Mouse (Mus musculus) lung, adult 18-20 months (tissue): Measurements from ENCODE around the gene Plekho1.

Experiments used
- DNase-seq, 2 experiments: peaks; one replicate each; pipeline ENCODE4 v3.0.0; 2022; ENCODE audit warnings: mixed read lengths in 2 of 2

Plekho1 gene

DNA sequence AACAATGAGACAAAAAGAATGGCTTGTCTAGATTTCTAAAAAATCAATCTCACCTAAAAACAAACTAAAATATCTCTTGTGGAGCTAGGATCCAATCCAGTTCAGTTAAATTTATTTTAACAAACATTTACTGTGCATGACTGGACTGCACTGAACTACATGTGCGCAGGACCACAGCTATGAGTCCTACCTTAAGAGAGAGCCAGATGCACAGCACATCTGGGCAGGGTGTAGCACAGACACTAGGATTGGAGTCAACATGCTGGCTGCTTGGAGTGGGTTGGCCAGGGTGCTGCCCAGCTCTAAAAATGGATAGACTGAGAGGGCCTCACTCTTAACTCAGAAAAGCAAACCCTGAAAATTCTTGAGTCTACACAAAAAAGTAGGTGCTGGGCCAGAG is 5.8 kb upstream of the Plekho1 start:
- no peak for DNase-seq

DNA sequence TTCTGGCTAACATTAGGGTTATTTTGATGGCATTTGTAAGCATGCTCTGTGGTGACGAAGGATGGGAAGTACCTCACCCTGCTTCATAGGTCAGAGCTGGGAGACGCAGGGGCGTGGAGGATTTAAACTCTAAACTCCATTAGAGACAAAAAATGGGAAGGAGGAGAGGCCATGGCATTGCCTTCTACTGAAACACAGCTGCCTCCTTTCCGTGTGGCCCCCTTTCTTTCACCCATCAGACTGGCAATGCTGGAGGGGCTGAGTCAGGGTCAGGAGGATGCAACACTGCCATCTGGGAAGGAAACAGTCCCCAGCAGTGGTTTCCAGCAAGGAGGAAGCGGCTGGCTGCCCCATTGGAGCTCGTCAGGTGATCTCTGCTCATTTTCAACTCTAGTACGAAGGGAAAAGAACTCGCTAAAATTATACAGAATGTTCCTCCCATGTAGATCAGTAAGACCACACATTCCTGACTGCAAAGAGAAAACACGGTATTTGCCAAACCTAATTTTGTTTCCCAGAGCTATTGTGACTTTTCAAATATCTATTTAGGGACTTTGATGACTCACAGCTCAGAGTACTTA is 5.2 kb upstream of the Plekho1 start:
- no peak for DNase-seq

DNA sequence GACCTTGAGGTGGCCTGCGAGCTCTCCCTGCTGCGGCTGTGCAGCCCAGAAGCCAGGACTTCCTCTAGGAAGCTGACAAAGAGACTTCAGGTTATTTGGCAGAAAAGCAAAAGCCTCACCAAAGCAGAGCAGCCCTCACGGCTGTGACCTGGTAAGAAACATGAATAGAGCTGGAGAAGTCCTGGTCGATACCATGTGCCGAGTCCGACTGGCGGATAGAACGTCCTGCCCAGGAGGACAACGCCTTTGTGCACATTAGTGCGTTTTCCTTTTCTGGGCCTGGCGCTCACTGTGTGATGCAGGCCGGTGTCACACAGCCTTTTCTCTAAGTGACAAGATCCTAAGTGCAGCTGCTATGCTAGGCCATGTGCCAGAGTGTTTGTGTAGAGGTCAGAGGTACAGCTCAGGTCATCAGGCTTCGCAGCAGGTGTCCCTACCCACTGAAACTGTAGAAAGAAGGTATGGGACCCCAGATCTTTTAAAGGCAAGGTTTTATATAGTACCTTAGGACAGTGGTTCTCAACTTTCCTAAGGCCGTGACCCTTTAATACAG is 4.4 kb upstream of the Plekho1 start:
- DNase-seq, result no peak

DNA sequence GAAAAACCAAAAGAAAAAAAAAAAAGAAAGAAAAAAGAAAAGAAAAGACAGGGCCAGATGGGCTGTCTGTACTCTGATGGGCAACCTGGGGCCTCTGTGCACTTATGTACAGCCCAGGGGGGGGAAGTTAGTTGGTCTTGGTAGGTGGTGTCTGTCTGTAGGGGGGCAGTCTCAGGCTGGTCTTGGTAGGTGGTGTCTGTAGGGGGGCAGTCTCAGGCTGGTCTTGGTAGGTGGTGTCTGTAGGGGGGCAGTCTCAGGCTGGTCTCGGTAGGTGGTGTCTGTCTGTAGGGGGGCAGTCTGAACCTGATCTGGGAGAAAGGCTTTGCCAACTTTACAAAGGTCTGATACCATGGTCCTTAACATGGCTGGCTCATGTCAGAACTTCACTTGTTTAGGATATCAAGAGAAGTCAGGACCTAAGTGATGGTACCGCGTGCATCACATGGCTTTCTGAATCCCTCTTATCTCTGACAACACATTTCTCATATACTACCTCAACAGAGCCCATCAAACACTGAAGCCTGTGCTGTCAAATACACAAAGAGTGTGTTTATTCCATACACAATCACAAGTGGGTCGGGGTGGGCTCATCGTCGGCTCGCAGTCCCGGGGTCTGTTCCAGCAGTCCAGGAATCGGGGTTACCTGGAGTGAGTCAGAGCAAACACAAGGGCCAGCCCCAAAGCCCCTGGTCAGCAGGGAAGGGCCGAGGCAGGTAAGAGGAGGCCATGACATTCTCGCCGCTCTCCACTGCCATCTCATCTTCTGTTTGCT is 3.7 kb upstream of the Plekho1 start:
- no peak for DNase-seq

DNA sequence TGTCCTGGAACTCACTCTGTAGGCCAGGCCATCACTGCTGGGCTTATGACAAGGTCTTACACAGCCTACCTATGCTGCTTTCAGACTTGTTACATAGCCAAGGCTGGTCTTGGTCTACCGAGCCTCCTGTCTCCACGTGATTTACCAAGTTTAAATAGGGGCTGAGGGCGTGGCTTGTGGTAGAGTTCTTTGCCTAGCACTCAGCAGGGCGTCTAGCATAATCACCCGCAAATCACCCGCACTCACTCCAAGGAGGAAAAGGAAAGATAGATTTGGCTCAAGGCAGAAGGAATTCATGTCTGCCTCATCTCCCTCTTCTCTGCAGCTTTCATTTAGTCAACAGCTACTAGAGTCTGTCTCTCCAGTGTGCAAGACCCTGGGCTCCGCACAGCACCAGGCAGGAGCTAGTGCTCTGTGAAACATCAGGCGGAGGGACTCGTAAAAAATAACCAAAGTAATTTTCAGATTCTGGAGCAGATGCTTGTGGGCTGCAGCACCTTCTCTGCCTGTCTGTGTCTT is 1.5 kb upstream of the Plekho1 start:
- DNase-seq, result no peak

DNA sequence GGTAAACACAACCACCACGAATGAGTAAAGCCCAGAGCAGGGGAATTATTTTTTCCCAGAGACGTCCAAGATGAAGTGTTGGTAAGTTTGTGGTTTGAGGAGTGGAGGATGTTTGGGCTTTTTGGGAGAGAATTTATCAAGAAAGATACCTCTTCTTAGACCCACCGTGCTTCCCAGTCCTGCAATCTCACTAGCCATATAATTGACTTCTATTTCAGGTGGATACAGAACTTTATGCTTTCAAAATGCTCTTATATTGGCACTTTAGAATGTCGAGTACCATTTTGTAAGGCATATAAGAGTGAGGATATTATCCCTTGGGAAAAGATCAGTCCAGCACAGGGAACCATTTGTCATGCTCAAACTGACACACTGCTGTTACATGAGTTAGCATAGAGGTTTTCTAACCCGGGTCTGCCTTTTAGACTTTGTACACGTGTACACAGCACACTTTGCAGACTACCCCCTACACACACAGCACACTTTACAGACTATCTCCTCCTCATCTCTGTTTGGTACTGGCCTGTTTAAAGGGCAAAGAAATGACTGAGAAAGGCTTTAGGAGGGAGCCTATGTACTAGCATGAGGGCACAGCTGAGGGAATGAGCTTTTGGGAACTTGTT is 761 bp upstream of the Plekho1 start:
- DNase-seq, result no peak

DNA sequence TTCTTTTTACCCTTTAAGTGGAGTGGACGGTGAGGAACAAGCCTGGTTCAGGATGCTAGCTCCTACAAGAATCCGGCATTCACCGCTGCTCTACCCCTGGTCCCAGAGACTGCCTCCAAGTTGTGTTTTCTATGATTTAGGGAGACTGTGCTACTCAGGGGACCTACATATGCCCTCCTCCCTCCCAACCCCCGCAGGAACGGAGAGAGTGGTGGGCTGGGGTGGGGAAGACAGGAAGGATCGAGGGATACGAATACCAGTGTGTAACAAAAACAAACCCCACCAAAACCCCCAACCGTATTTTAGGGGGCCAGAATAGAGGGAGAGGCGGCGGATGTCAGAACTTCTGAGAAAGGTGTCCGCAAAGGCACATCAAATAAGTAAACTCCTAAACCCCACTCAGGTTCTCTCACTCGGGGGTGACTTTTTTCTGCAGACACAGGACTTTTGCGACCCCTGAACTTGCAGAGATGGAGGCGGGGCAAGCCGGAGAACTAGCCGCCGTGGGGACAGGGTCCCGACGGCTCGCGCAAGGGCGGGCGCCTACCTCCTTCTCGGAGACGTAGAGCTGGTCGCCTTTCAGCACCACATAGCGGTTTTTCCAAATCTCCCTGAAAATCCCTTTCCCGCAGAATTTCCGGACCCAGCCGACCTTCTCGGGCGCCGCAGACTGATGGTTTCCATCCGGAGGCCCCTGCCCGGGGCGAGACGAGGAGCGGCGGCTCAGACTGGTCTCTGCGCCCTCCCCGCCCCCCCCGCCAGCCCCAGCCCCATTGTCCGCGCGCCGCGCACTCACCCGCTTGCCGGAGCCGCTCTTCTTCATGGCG is 613 bp downstream of the Plekho1 start:
- DNase-seq, result no peak

DNA sequence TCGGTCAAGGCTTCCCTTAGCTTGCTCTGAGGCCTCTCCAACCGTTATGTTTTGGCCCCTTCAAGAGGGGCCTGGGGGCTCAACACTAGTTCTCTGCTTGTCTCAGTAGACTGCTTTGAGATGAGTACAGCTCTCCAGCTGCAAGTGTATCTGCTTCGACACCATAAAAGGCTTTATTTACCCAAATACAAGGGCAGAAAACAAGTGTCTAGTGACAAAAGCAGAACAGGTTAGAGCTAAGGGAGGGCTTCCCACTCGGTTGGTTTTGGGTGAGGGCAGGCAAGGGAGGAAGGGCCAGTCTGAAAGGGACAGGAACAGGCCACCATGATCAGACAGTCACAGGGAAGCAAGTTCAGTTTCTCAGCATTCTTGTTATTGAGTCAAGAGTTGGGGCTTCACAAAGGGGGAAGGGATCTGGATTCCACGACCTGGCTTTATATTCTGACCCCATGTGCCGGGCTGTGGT is 1.4 kb downstream of the Plekho1 start:
- DNase-seq, result no peak

DNA sequence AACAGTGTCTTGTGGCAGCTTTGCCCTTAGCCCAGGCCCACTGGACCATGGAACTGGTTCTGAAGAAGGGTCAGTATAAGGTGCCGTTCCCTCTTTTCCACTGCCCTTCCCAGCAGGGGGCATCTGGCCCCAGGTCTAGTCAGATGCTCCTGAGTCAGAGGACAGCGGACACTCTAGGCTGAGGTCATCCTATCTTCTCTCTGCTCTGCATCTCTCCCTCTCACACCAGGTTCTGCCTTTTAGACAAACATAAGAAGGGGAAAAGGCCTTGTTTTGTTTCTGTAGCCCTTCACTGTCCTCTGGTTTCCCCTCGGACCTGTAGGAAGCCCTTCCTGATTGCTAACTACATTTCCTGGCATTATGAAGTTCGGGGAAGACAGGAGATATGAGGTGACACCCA is 1.9 kb downstream of the Plekho1 start:
- DNase-seq, result no peak

DNA sequence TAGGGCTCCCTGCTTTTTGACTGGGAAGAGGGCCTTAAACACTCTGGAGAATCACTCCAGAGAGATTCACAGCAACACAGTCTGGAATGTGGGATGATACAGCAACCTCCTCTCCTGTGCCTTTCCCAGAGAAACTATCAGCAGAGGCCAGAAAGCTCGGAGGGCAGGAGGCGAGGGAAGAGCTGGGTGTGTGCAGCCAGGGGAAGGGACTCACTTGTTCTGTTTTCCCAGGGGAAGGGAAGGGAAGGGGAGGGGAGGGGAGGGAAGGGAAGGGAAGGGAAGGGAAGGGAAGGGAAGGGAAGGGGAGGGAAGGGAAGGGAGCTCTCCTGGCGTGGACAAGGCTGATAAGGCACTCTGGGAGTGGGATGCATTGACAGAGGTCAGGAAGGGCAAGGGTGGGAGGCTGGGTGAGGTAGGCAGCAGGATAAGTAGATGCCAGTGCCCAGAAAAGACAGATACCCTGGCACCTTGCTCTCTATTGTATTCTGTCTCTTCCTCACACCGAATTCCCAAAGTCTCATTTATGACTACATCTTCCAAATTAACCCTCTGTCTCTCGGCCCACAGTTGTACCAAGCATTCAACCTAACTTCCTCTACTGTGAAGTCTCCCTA is 2.7 kb downstream of the Plekho1 start:
- no peak for DNase-seq

DNA sequence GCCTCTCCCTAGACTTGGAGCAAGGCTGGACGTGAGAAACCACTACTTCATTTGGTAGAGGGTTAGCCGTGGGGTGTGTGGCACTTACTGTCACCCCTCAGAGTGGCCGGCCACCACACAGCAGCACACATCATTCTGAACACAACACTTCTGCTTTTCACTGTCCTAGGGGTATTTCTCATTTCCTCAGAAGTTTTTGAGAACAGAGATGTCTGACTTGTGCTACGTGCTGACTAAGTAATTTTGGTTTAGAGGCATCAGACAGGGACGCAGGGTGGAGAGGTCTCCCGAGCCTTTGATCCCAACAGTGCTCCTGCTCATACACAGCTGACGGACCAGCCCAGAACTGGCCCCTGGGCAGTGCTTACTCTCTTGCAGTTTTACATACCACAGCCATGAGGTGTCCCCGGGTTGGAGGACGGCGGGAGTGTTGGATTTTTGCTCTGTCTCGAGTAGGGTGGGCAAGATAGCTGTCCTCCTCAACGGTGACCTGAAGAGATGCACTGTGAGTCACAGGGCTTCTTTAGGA is 5.3 kb downstream of the Plekho1 start:
- no peak for DNase-seq

DNA sequence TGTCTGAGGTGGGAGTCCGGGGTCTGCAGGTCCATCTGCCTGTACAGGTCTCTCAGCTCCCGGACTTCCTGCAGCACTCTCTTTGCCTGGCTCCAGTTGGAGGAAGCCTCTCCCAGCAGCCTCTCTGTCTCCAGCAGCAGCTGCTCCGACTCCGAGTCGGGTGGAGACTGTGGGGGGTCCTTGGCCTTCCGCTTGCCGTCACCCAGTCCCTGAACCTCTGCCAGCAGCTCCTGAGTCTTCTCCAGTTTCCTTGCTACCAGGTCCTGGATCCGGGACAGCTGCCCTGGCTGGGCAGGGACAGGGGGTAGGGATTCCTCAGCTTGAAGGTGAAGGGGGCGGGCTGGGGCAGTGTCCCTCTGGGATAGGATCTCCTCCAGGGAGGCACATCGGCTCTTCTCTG is 6.8 kb downstream of the Plekho1 start:
- no peak for DNase-seq

DNA sequence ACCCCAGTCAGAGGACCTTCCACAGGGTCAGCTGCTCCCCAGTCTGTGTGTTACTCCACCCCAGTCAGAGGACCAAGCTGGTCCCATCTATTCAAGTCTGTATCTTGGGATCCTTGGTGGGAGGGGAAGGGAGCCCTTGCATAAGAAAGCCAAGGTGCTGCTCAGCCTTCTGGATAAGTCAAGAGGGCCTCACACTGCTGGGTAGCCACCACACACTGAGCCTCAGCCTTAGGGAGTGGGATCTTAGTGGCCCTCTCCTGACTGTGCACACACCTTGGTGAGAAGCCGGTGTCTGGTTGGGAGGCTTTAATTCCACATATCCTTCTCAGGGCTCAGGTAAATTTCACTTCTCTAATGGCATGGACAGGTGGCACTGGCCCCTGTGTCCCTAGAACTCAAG is 7.7 kb downstream of the Plekho1 start:
- DNase-seq, result no peak

DNA sequence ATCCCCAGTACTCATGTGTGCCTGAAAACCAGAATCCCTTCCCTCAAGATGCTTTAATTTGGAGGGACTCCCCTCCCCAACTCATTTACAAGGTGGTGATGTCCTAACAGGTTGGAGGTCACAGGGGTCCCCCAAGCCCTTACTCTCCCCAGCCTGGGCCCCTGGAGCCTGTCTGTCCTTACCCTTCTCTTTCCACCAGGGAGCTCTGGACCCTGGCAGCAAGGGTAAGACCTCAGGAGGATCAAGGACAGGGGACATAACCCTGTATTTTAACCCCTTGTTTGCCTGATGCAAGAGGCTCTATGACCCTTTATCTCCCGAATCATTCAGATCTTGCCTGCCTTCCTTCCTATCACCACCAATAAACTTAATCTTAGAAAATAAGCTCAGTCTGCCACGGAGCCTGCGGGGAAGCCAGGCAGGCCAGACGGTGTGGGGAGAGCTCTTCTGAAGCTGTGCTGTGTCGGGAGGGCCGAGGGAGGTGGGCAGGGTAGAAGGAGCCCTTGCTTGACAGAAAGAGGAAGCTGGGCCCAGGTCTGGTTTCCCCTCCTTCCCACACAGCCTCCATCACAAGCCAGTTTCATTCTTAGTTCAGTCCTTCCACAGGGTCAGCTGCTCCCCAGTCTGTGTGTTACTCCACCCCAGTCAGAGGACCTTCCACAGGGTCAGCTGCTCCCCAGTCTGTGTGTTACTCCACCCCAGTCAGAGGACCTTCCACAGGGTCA is 8.3 kb downstream of the Plekho1 start:
- no peak for DNase-seq

DNA sequence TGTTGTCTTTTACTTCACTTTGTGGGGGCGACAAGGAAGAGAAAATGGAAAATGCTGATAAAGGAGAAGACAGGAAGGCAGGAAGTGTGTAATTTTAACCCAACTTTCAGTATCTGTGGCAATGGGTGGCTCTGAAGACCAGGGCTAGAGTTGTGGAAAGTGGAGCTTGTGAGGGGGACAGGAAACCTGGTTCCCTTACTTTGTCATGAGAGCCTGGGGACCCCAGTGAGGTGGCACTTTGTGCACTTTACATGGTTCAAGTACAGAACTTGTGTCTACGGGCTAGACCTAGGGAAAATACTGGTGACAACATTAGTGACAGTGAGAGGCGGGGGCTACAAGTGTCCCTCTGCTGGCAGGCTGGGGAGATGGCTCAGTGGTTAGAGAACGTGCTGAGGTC is 8.8 kb downstream of the Plekho1 start:
- no peak for DNase-seq

DNA sequence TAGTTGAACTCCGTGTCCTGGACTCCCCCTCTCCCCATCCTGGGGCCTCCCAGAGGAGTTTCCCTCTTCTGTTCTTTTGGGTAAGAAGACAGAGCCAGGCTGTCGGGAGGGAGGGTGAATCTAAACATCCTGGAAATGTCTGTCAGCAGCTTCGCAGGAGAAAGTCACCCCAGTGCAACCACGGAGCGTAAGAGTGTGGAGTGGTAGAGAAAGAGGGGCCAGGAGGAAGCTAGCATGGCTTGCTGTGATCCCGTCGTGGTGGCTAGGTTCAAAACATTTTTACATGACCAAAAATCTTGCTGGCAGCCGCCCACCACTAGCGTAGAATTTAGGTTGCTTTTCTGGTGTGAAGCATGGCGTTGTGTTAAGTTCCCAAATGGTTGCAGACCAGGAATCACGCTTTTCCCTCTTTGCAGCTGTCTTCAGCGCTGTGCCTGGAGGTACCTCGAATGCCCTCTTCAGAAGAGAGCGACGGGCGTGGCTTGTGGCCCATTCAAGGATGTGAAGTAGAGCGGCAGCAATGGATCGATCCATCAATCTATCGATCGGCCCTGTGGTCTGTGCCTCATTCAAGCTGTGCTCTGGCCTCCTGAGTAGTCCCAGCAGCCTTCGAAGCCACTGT is 9.7 kb downstream of the Plekho1 start:
- DNase-seq, result no peak

DNA sequence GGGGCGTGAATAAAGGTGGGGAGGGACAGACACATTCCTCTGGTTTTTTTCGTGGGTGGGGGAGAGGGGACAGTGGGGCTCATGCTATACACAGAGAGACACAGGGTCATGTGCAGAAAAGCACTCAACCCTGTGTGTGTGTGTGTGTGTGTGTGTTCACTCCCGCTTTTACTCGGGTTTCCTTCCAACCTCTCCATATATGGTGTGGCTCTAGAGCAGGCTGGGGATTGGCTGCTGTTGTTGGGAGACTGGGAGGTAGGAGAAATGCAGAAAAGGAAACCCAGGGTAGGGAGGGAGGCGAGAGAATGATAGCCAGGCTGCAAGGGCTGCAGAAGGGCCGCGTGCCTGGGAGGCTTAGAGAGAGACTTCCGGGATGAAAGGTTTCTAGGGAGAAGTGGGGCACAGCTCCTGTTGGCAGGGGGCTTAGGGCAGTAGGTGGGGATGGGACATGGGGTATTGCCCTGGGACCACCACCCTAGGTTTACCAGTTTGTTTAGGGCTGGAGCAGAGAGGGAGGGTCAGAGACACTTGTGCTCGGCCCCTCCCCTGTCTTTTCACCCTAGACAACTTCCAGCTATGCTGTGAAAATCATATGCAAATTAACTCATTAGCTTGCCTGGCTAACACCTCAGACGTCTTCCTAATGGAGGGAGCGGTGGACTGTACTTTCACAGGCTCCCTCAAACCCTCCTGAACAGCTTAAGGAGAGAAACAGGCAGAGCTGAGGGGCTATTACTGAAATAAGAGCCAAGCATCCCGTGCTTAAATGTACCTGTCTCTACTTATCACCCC is 10.4 kb downstream of the Plekho1 start:
- DNase-seq, result no peak

DNA sequence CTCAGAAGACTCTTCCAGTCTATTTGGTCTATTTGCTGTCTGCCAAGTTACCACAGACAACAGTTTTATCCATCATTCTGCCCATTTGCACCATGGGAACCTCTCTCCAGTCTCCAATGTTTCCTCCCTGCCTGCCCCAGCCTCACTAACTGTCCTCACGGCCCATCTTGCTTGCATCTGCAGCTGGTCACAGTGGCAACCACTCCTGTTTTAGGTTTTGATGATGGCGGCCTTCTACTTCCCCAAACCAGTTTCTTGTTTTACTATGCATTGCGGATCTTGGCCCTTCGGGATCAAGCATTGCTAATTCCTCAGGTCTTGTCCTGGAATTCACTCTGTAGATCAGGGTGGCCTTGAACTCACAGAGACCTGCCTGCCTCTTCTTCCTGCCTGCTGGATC is 13.7 kb downstream of the Plekho1 start:
- DNase-seq, result no peak

DNA sequence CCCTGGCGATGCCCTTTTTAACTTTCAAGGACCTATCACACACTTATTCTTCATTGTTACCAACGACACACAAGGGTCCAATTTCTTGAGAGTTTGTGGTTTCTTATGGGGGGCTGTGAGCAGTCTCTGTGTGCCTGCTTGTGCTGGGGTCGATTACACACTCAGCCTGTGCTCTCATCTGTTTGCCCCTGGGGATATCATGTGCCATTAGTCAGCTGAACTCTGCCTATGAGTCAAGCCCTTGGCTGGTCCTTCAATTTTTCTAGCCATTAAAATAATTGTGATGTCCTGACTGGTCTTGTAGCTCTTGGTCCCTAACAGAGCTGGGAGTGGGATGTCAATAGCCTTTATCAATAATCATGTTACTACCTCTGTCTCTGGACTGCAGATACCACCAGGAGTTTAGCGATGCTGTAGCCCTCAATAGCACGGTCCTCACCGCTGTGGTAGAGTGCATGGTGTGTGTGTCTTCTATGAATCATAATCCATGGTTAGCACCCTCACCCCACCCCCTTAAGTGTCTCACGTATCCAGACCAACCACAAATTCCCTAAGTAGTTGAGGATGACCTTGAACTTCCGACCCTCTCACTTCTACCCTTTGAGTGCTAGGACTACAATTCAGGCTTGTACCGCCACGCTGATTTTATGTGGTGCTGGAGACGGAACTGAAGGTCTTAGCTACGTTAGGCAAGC is 15.4 kb downstream of the Plekho1 start:
- no peak for DNase-seq
